Mouse (Mus musculus): Measurements from ENCODE around the gene Rab3a.

The Rab3a gene

GRCm38 (mm10) chr8:70801156-70801555, 46.7 kb downstream of the Rab3a start:
- no peak for DNase-seq (ENCODE audit: inconsistent ontology term)

GRCm38 (mm10) chr8:70801830-70802229, 47.4 kb downstream of the Rab3a start:
- DNase-seq (ENCODE audit: inconsistent ontology term): no peak

GRCm38 (mm10) chr8:70802786-70803510, 48.5 kb downstream of the Rab3a start:
- DNase-seq (ENCODE audit: inconsistent ontology term): no peak

- no peak for DNase-seq (ENCODE audit: inconsistent ontology term)
Measured at GRCm38 (mm10) chr8:70803761-70804480, 49.4 kb downstream of the Rab3a start.

GRCm38 (mm10) chr8:70804481-70805206, 50.2 kb downstream of the Rab3a start, which contains the start of gene Mast3:
Gene Mast3 (minus strand): TSS chr8:70805054.
- DNase-seq (ENCODE audit: inconsistent ontology term): peak; percentile 88

- DNase-seq (ENCODE audit: inconsistent ontology term): no peak
Measured at GRCm38 (mm10) chr8:70806541-70806940, 52.1 kb downstream of the Rab3a start.

GRCm38 (mm10) chr8:70807304-70807703, 52.8 kb downstream of the Rab3a start:
- no peak for DNase-seq (ENCODE audit: inconsistent ontology term)

GRCm38 (mm10) chr8:70808239-70808638, 53.8 kb downstream of the Rab3a start, which contains the start of gene Il12rb1:
Gene Il12rb1 (plus strand): TSS chr8:70808449.
- no peak for DNase-seq (ENCODE audit: inconsistent ontology term)
